ENCODE assay signal across 24 mouse cellular contexts in genomic region chr10:19945651-19946050, GRCm38 (mm10). TPM values are rescaled to one million over a fixed set of nuclear protein-coding genes. Genes with fewer than 3 reads are reported as not detected.
DNase-seq lines count a peak whose midpoint lies in the region; TF ChIP-seq lines count a peak whose summit lies in the region.
"Had no signal": no experiment of that assay in that cellular context is flagged by ENCODE, and none has a peak within 500 bp of the region (broad histone marks: within the 10 kb centered on the region; RNA-seq: fewer than 3 reads in every experiment).

No protein-coding gene starts in this region.

- peak; percentile 0 for DNase-seq in cerebellum, adult 11-12 months
- no peak for DNase-seq in cerebellum, postnatal 10 days
- peak; percentile 57 for DNase-seq in heart, embryonic 10.5 days (ENCODE audit: low spot score)
- no peak for DNase-seq in heart, adult 8-10 months (ENCODE audit: low spot score)
- DNase-seq in liver, adult 2 months (ENCODE audit: extremely low read depth, low read depth, low spot score): peak; percentile 86
- no peak for DNase-seq in liver
- DNase-seq in testis, postnatal 10 days (ENCODE audit: low spot score): peak; percentile 11
- DNase-seq in testis, postnatal 14 days (ENCODE audit: low spot score): no peak
- DNase-seq: adrenal gland, postnatal 10 days; adrenal gland, postnatal 36 days; cerebellum, adult 2 months; cerebellum, adult 9-11 months; cerebellum, postnatal 36 days; embryo, embryonic 11 days; gastrocnemius, postnatal 25 days had no signal

- 87% methylated on average over 7 of the region's 7 CpGs for WGBS in heart, embryonic 10.5 days
- WGBS in liver, adult 2 months: 33% methylated on average over 7 of the region's 7 CpGs

- H3K4me3 ChIP-seq in heart, embryonic 10.5 days: no peak overlapping the region
- no peak overlapping the region for H3K4me3 ChIP-seq in liver, adult 2 months (ENCODE audit: insufficient read depth, low read depth, low read length)
- H3K4me3 ChIP-seq: embryonic facial prominence, embryonic 10.5 days; embryonic facial prominence, embryonic 13.5 days; erythroblast, embryonic 14.5 days; forebrain, embryonic 12.5 days; forebrain, embryonic 15.5 days; heart, embryonic 13.5 days; hindbrain, embryonic 10.5 days; hindbrain, embryonic 13.5 days had no signal

- peaks cover 4% of the 10 kb centered on the region; the same call in 1 of the 2 replicates for H3K4me1 ChIP-seq in heart, embryonic 10.5 days
- peaks cover 24% of the 10 kb centered on the region for H3K4me1 ChIP-seq in liver, adult 2 months (ENCODE audit: control insufficient read depth, insufficient read depth, low read length)
- H3K4me1 ChIP-seq: forebrain, embryonic 12.5 days; forebrain, embryonic 15.5 days; hindbrain, embryonic 10.5 days; hindbrain, embryonic 13.5 days had no signal

- no peaks in the 10 kb centered on the region for H3K27me3 ChIP-seq in heart, embryonic 10.5 days (ENCODE audit: insufficient read depth, poor library complexity, severe bottlenecking)
- no peaks in the 10 kb centered on the region for H3K27me3 ChIP-seq in liver, adult 2 months (ENCODE audit: control insufficient read depth, insufficient read depth, low read length)
- H3K27me3 ChIP-seq: embryonic facial prominence, embryonic 13.5 days; forebrain, embryonic 12.5 days; forebrain, embryonic 15.5 days; heart, embryonic 13.5 days; hindbrain, embryonic 13.5 days; Patski had no signal

- TF ChIP-seq POLR2A in liver, adult 2 months (IDR thresholded peaks at IDR 0.05; ENCODE audit: extremely low read depth, insufficient read depth, low read length): no peak

- no peak overlapping the region for H3K9ac ChIP-seq in liver, adult 2 months (ENCODE audit: low read depth, low read length)
- H3K9ac ChIP-seq: embryonic facial prominence, embryonic 13.5 days; forebrain, embryonic 12.5 days; forebrain, embryonic 15.5 days; heart, embryonic 13.5 days; hindbrain, embryonic 13.5 days had no signal

- no peak for TF ChIP-seq CTCF in liver, adult 2 months (IDR thresholded peaks at IDR 0.05; ENCODE audit: low read depth, low read length)

- no peak overlapping the region for H3K27ac ChIP-seq in heart, embryonic 10.5 days
- peak overlapping the region; percentile 56 for H3K27ac ChIP-seq in liver, adult 2 months (replicated peaks; ENCODE audit: insufficient read depth, low read depth, low read length)
- H3K27ac ChIP-seq: embryonic facial prominence, embryonic 10.5 days; embryonic facial prominence, embryonic 13.5 days; forebrain, embryonic 12.5 days; forebrain, embryonic 15.5 days; heart, embryonic 13.5 days; hindbrain, embryonic 10.5 days; hindbrain, embryonic 13.5 days had no signal

- H3K9me3 ChIP-seq in heart, embryonic 10.5 days: no peaks in the 10 kb centered on the region
- H3K9me3 ChIP-seq: embryonic facial prominence, embryonic 10.5 days; embryonic facial prominence, embryonic 13.5 days; forebrain, embryonic 12.5 days; forebrain, embryonic 15.5 days; heart, embryonic 13.5 days; hindbrain, embryonic 10.5 days; hindbrain, embryonic 13.5 days had no signal

- H3K36me3 ChIP-seq in heart, embryonic 10.5 days: no peaks in the 10 kb centered on the region
- H3K36me3 ChIP-seq in liver, adult 2 months (ENCODE audit: control insufficient read depth, insufficient read depth, low read length): no peaks in the 10 kb centered on the region
- H3K36me3 ChIP-seq: embryonic facial prominence, embryonic 10.5 days; embryonic facial prominence, embryonic 13.5 days; forebrain, embryonic 12.5 days; forebrain, embryonic 15.5 days; heart, embryonic 13.5 days; hindbrain, embryonic 10.5 days; hindbrain, embryonic 13.5 days had no signal

- H3K79me2 ChIP-seq in liver, adult 2 months (ENCODE audit: control insufficient read depth, insufficient read depth, low read length): peaks cover 12% of the 10 kb centered on the region; the same call in 1 of the 2 replicates

RNA-seq across cellular contexts. Expression of gene Map3k5, which starts 11.4 kb away (rescaled TPM):
- 2.4 and 2.6 TPM in 2 replicates for polyA plus RNA-seq in heart, embryonic 10.5 days (2016; fragmentation: Nextera tagmentation; extraction: Ambion mirVana)
- total RNA-seq in heart, adult 8-10 months (2022): 10 to 100 TPM; 39.6 to 45.7 (median 40.9) TPM
- 25.4 and 26.4 TPM in 2 replicates for total RNA-seq in liver, adult 2 months (2014; rRNA removed)
- polyA plus RNA-seq in liver, adult 2 months (2012; rRNA removed): 2.8 and 2.9 TPM in 2 replicates
- polyA plus RNA-seq: erythroblast, embryonic 14.5 days had no signal

RNA-seq across cellular contexts. Expression of gene Pex7, which starts 38.2 kb away (rescaled TPM):
- polyA plus RNA-seq in heart, embryonic 10.5 days (2016; fragmentation: Nextera tagmentation; extraction: Ambion mirVana): 31.6 and 41.5 TPM in 2 replicates
- 10 to 100 TPM; 32.5 to 36.9 (median 34.6) TPM for total RNA-seq in heart, adult 8-10 months (2022)
- 112 and 114 TPM in 2 replicates for total RNA-seq in liver, adult 2 months (2014; rRNA removed)
- polyA plus RNA-seq in liver, adult 2 months (2012; rRNA removed): 118 and 129 TPM in 2 replicates

Comparison
In these comparisons a context has a peak if more than half of its experiments do, and no peak if none do; other contexts are left out.
1. DNase-seq: peak in cerebellum, adult 11-12 months (single experiment), heart, embryonic 10.5 days (single experiment), liver, adult 2 months (single experiment) and testis, postnatal 10 days (single experiment); none in cerebellum, postnatal 10 days (0 of 2), heart, adult 8-10 months (single experiment), liver (single experiment) and testis, postnatal 14 days (single experiment).